Mouse (Mus musculus) stomach, postnatal 0 days (tissue): ENCODE data around the gene Mgll. TPM values are rescaled to one million over a fixed set of nuclear protein-coding genes. Genes with fewer than 3 reads are reported as not detected.

ENCODE experiments used
- ATAC-seq: fragments of 200-750 bp; cut with Nextera tagmentation; 2 replicates; pipeline ENCODE4 v1.8.0; 2017; ENCODE audit not compliant: low FRiP score, low TSS enrichment
- DNase-seq: peaks from one replicate; pipeline ENCODE4 v3.0.0-alpha.2; 2016; ENCODE audit warnings: low spot score
- H3K27ac ChIP-seq: fragments of 300-500 bp; sonication (generic); replicated peaks from 2 replicates; pipeline ENCODE4 v1.5.1; 2014; ENCODE audit warnings: mild to moderate bottlenecking, control low read depth
- H3K27me3 ChIP-seq: fragments of 300-500 bp; sonication (generic); 2 replicates; pipeline ENCODE4 v1.6.1; 2014; ENCODE audit warnings: low read length; ENCODE audit not compliant: control insufficient read depth, insufficient read depth
- H3K36me3 ChIP-seq: fragments of 300-500 bp; sonication (generic); 2 replicates; pipeline ENCODE4 v1.6.1; 2014; ENCODE audit warnings: low read length, mixed read lengths; ENCODE audit not compliant: control insufficient read depth, insufficient read depth
- H3K4me1 ChIP-seq: fragments of 300-500 bp; sonication (generic); replicated peaks from 2 replicates; pipeline ENCODE4 v1.6.1; 2014; ENCODE audit warnings: antibody characterized with exemption; ENCODE audit not compliant: control insufficient read depth, insufficient read depth
- H3K4me2 ChIP-seq: fragments of 300-500 bp; sonication (generic); replicated peaks from 2 replicates; pipeline ENCODE4 v1.6.1; 2014; ENCODE audit warnings: low read depth, mild to moderate bottlenecking, control low read depth, moderate library complexity
- H3K4me3 ChIP-seq: fragments of 300-500 bp; sonication (generic); 2 replicates; pipeline ENCODE4 v1.5.1; 2014; ENCODE audit warnings: low read depth, low read length, control low read depth
- H3K9ac ChIP-seq: fragments of 300-500 bp; sonication (generic); 2 replicates; pipeline ENCODE4 v1.6.1; 2014; ENCODE audit warnings: mild to moderate bottlenecking, low read length, control low read depth, mixed read lengths
- H3K9me3 ChIP-seq: fragments of 300-500 bp; sonication (generic); 2 replicates; pipeline ENCODE4 v1.6.1; 2016; ENCODE audit warnings: low read length; ENCODE audit not compliant: control insufficient read depth
- CTCF ChIP-seq: IDR thresholded peaks from 2 replicates; pipeline ENCODE4 v1.5.1; 2016; ENCODE audit warnings: antibody characterized with exemption, low read depth, mild to moderate bottlenecking, moderate library complexity
- EP300 ChIP-seq: optimal IDR thresholded peaks from 2 replicates; pipeline ENCODE3; 2016; ENCODE audit warnings: antibody characterized with exemption
- WGBS: fragments of 180-500 bp; shearing (Covaris S2); extraction: QIAGEN DNeasy Blood & Tissue Kit; methylation state at CpG from one replicate; pipeline ENCODE4 v1.1.7; 2014; 5-methylcytosine and 5-hydroxymethylcytosine counted together
- polyA plus RNA-seq: library from polyadenylated mRNA; unstranded; fragments of >200 nt; fragmentation: Nextera tagmentation; extraction: Ambion mirVana; gene quantifications from 2 replicates; pipeline ENCODE4 v1.2.1, GENCODE M21; 2015

The Mgll gene
- polyA plus RNA-seq, 1 experiment from 2014 or later: 117 TPM

GRCm38 (mm10) chr6:88781919-88782318, 57.7 kb downstream of the Mgll start:
- H3K27me3 ChIP-seq: no peaks in the 10 kb centered on the region
- H3K9me3 ChIP-seq: no peaks in the 10 kb centered on the region
- H3K27ac ChIP-seq: no peak overlapping the region
- H3K4me3 ChIP-seq: no peak overlapping the region
- peaks cover 6% of the 10 kb centered on the region for H3K4me1 ChIP-seq
- H3K4me2 ChIP-seq: no peak overlapping the region
- no peak overlapping the region for H3K9ac ChIP-seq
- H3K36me3 ChIP-seq: peaks cover 2% of the 10 kb centered on the region; the same call in 1 of the 2 replicates
- no peak for ATAC-seq
- WGBS: 70% methylated on average over 4 of the region's 4 CpGs
- no peak for TF ChIP-seq EP300
- TF ChIP-seq CTCF: peak; percentile 13; the same call in 1 of the 2 replicates
- no peak for DNase-seq

GRCm38 (mm10) chr6:88782981-88783397, 58.8 kb downstream of the Mgll start:
- no peak overlapping the region for H3K9ac ChIP-seq
- peak; percentile 71 for DNase-seq
- no peaks in the 10 kb centered on the region for H3K27me3 ChIP-seq
- H3K9me3 ChIP-seq: no peaks in the 10 kb centered on the region
- peaks cover 6% of the 10 kb centered on the region for H3K4me1 ChIP-seq
- H3K27ac ChIP-seq: peak overlapping the region; percentile 58; the same call in 1 of the 2 replicates
- peaks cover 2% of the 10 kb centered on the region; the same call in 1 of the 2 replicates for H3K36me3 ChIP-seq
- TF ChIP-seq EP300: no peak
- no peak for TF ChIP-seq CTCF
- peak; percentile 79 for ATAC-seq
- H3K4me3 ChIP-seq: no peak overlapping the region
- H3K4me2 ChIP-seq: no peak overlapping the region
- WGBS: 25% methylated on average over 4 of the region's 4 CpGs

- ATAC-seq (no peak), DNase-seq (no peak)
- peak overlapping the region; percentile 96 for H3K27ac ChIP-seq
- no peak overlapping the region for H3K4me3 ChIP-seq
- H3K4me2 ChIP-seq: no peak overlapping the region
- peaks cover 6% of the 10 kb centered on the region for H3K4me1 ChIP-seq
- WGBS: 51% methylated on average over 7 of the region's 7 CpGs
- H3K36me3 ChIP-seq: peaks cover 2% of the 10 kb centered on the region; the same call in 1 of the 2 replicates
- TF ChIP-seq CTCF (peak; percentile 58), EP300 (no peak)
- no peaks in the 10 kb centered on the region for H3K9me3 ChIP-seq
- H3K27me3 ChIP-seq: no peaks in the 10 kb centered on the region
- peak overlapping the region; percentile 27 for H3K9ac ChIP-seq
Measured at GRCm38 (mm10) chr6:88784691-88785173, 60.5 kb downstream of the Mgll start.

- WGBS: 28% methylated on average over 5 of the region's 5 CpGs
- H3K36me3 ChIP-seq: peaks cover 2% of the 10 kb centered on the region; the same call in 1 of the 2 replicates
- no peaks in the 10 kb centered on the region for H3K27me3 ChIP-seq
- H3K9me3 ChIP-seq: no peaks in the 10 kb centered on the region
- H3K9ac ChIP-seq: no peak overlapping the region
- peak overlapping the region; percentile 96 for H3K27ac ChIP-seq
- H3K4me3 ChIP-seq: no peak overlapping the region
- TF ChIP-seq CTCF (no peak), EP300 (no peak)
- peaks cover 6% of the 10 kb centered on the region for H3K4me1 ChIP-seq
- ATAC-seq (no peak), DNase-seq (no peak)
- no peak overlapping the region for H3K4me2 ChIP-seq
Measured at GRCm38 (mm10) chr6:88785331-88785730, 61.1 kb downstream of the Mgll start.

GRCm38 (mm10) chr6:88785781-88786542, 61.8 kb downstream of the Mgll start:
- DNase-seq (no peak), ATAC-seq (no peak)
- peaks cover 2% of the 10 kb centered on the region; the same call in 1 of the 2 replicates for H3K36me3 ChIP-seq
- H3K4me1 ChIP-seq: peaks cover 6% of the 10 kb centered on the region
- no peak for TF ChIP-seq EP300
- no peak for TF ChIP-seq CTCF
- 70% methylated on average over 10 of the region's 10 CpGs for WGBS
- H3K27ac ChIP-seq: peak overlapping the region; percentile 96
- no peak overlapping the region for H3K9ac ChIP-seq
- no peaks in the 10 kb centered on the region for H3K9me3 ChIP-seq
- no peak overlapping the region for H3K4me3 ChIP-seq
- H3K27me3 ChIP-seq: no peaks in the 10 kb centered on the region
- no peak overlapping the region for H3K4me2 ChIP-seq
